Mouse (Mus musculus): ENCODE data around the gene Smagp.

Smagp gene

DNA sequence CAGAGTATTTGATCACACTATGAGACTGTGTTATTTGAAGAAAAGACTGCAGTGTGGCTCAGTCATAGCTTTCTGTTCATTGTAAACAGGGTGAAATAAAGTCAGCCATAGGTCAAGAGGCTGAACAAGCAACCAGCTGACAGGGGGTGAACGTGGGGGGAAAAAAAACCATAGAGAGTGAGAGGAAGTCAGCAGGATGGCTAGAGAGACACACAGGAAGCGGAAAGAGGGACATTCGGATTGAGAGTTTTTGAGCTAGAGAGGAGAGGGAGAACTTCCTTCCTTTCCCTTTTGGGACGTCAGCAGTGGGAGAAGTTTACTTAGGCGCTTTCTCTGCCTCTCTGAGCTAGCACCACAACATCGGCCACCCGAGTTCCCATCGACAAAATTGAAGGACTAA, 46.3 kb downstream of the Smagp start:
- no peak for DNase-seq (ENCODE audit: low spot score in 2 of 2)

DNA sequence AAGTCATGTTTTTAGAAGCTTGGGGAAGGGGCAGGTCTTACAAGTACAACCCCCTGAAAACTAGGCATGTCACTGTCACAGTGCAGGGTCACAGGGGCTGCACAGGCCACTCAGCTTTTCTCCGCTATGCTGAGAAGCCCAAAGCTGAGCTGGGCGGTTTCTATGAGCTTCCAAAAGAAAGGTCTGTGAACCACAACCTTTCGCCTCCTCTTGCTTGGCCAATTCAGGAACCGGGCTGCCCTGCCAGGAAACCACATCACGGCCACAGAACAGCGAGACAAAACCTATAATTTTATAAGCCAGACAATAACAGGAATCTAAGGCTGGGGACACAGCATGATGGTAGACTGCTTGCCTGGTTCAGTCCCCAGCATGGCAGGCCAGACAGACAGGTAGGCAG, 48.4 kb downstream of the Smagp start:
- DNase-seq (ENCODE audit: low spot score in 2 of 2), result no peak

DNA sequence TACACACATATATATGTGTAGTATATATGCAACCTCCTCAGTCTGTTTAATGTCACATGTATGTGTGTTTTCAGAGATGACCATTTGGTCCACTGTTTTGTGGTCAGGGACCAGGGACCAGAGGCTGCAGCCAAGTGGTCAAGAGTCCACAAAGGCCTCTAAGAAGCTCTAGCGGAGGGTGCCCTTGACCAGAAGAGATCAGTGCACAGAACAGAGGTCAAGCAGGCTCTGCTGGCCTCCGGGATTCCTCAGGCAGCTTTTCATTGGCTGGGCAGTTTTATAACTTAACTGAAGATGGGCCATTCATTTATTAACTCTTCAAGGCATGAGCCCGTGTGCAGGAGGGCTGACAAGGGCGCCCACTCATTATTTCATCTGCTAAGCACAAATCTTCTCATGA, 49.6 kb downstream of the Smagp start:
- DNase-seq (ENCODE audit: low spot score in 2 of 2), result no peak

DNA sequence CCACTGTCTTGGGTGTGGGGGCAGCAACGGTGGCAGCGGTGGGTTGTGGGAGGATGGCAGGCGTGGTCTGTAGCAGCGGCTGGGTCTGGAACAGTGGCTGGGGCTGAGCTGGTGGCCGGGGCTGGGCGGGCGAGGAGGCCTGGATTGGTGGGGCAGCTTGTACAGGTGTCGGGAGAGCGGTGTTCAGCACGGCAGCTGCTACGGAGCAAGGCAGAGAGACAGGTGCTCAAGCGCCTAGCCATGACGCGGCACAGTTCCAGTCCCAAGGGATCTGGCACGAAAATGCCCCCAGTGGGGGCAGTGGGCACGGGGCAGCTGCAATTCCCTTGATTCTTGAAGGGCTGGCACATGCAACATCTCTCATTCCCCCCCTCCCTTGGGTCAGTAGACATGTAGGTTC, 50.8 kb downstream of the Smagp start:
- DNase-seq (ENCODE audit: low spot score in 2 of 2), result no peak

DNA sequence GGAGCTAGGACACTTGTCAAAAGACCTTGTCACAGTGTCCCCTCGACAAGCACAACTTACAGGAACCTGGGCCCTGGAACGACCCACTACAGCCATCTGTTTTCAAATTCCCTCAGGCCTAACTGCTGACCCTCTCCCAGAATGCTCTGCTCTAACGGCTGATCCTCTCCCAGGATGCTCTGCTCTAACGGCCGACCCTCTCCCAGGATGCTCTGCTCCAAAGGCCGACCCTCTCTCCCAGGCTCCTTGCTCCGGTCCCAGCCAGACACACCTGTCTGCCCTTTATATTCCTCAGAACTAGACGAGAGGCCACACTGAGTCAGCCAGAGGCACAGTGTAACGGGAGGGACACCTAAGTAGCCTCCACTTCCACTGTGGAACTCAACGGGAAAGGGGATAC, 56.6 kb downstream of the Smagp start:
- DNase-seq (ENCODE audit: low spot score in 2 of 2), result no peak

DNA sequence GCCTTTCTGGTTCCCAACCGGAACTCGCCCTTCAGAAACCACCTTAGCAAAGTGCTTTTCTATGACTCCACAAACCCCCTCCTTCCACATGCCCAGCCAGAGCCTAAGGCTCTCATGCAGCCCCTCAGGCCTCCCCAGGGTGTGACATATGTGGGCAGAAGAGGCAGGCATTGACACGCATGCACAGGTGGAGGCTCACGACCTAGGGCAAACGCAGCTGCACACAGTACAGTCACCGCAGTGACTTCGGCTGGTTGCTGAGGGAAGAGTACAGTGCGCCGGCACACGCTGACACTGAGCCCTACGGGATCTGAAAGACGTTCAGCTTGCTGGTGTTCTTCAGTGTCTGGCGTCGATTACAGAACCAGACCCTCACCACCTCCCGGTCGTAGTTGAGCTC, 58.8 kb downstream of the Smagp start:
- DNase-seq (ENCODE audit: low spot score in 2 of 2), result no peak

DNA sequence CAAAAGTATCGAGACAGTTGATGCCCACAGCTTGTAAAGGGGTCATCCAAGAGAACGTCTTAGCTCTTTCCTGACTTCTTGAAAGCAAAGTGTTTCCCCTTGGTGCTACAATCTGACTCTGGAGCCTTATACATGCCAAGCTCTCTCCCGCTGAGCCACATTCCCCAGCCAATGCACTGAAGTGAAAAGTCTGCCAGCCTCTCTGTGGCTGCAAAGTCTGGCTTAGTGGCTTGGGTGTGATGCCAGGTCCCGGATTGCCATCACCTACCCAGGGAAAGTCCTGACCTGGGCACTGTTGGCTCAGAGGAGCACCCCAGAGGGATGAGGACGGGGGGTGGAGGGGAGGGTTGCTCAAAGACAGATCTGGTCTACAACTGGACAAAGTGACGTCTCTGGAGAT, 59.9 kb downstream of the Smagp start:
- DNase-seq (ENCODE audit: low spot score in 2 of 2), result no peak

DNA sequence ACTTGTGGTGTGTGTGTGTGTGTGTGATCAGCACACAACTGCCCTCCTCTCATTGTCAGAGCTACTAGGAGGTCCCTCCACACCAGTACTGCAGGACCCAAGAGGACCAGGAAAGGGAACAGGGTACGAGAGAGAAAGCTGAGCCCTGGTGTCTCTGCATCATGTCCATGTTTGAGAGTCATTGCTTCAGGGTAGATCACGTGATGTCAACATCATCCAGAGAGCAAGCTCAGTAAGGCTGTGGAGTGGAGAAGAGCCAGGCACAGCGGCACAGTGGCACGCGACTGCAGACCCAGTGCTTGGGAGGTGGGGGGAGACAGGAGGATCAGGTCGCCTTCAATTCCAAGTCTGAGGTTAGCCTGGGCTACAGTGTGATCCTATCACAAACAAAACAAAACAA, 60.3 kb downstream of the Smagp start:
- DNase-seq (ENCODE audit: low spot score in 2 of 2), result no peak

DNA sequence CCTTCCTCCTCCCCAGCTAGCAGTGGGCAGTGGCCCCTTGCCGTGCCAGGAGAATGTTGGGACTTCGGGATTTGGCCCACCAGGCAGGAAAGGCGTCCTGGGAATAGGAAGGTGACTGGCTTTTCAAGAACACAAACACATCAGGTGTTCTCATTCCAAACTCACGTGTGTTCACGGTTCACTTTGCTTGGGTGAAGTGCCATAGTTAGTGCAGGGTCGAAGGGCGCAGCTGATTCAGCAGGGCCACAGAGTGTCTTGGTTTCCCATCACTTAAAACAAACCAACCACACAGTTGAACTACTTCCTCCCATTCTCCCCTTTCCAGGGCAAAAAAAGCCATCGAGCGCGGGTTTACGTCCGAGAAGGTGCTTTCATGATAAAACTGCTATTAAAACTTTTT, 61.4 kb downstream of the Smagp start:
- no peak for DNase-seq (ENCODE audit: low spot score in 2 of 2)

DNA sequence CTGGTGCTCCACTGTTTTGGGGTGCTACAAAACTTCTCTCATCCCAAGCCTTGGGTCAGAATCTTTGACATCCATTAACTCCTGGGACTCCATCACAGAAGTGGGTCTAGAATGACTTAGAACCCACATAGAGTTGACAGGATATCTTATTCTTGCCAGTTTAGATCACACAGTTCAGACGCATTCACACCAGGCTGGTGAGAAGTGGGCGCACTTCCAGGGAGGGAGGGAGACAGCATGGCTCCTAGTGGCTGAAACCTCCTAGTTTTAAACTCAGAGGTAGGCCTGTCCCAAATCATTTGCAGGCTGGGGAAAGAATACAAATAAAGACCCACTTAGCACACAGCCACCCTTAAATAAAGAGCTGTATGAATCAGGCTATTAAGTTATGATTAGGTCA, 62.4 kb downstream of the Smagp start:
- no peak for DNase-seq (ENCODE audit: low spot score in 2 of 2)

DNA sequence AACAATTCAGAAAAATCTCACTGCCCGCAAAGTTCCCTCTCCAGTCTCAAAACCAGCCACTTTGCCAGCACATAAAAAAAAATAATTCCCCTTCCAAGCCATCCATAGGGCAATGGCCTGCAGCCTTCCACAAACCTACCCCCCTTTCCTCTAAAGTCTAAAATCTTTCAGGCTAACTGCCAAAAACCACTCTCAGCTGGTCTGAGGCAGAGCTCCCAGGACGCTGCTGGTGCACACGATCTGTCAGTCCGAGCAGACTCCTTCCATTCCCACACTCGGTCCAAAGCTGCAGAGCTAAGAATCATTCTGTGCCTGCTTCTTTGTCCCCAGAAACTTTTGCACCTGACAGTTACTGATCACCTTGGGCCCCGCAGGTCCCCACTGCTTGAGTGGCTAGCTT, 62.8 kb downstream of the Smagp start:
- no peak for DNase-seq (ENCODE audit: low spot score in 2 of 2)

All from thymus, postnatal 10 days (tissue).